Mouse (Mus musculus) midbrain, embryonic 13.5 days (tissue): ENCODE results near the gene Mms19. TPM values are rescaled to one million over a fixed set of nuclear protein-coding genes. Genes with fewer than 3 reads are reported as not detected.
"Not testable (repeated sequence)": the region's sequence is repeated elsewhere in the genome, so short reads cannot be mapped to it uniquely, and the experiment has no call there.

ENCODE experiments used
- ATAC-seq: fragments of 200-750 bp; cut with Nextera tagmentation; 2 replicates; pipeline ENCODE4 v1.8.0; 2017; ENCODE audit warnings: mild to moderate bottlenecking, moderate TSS enrichment, moderate library complexity
- H3K27ac ChIP-seq: fragments of 300-500 bp; sonication (generic); 2 replicates; pipeline ENCODE4 v1.5.1; 2015; ENCODE audit warnings: inconsistent platforms, mild to moderate bottlenecking, moderate library complexity
- H3K27me3 ChIP-seq: fragments of 300-500 bp; sonication (generic); 2 replicates; pipeline ENCODE4 v1.6.1; 2015; ENCODE audit warnings: mild to moderate bottlenecking, inconsistent platforms
- H3K36me3 ChIP-seq: fragments of 300-500 bp; sonication (generic); 2 replicates; pipeline ENCODE4 v1.6.1; 2015; ENCODE audit warnings: mild to moderate bottlenecking, inconsistent platforms
- H3K4me1 ChIP-seq: fragments of 300-500 bp; sonication (generic); replicated peaks from 2 replicates; pipeline ENCODE4 v1.6.1; 2015; ENCODE audit warnings: inconsistent platforms
- H3K4me2 ChIP-seq: fragments of 300-500 bp; sonication (generic); replicated peaks from 2 replicates; pipeline ENCODE4 v1.6.1; 2015; ENCODE audit warnings: moderate library complexity, mild to moderate bottlenecking, inconsistent platforms
- H3K4me3 ChIP-seq: fragments of 300-500 bp; sonication (generic); replicated peaks from 2 replicates; pipeline ENCODE4 v1.5.1; 2015; ENCODE audit warnings: mild to moderate bottlenecking, inconsistent platforms
- H3K9ac ChIP-seq: fragments of 300-500 bp; sonication (generic); replicated peaks from 2 replicates; pipeline ENCODE4 v1.6.1; 2015; ENCODE audit warnings: mild to moderate bottlenecking, inconsistent platforms
- H3K9me3 ChIP-seq: fragments of 300-500 bp; sonication (generic); 2 replicates; pipeline ENCODE4 v1.6.1; 2016; ENCODE audit warnings: mild to moderate bottlenecking, inconsistent platforms
- WGBS: fragments of 180-500 bp; shearing (Covaris S2); methylation state at CpG from one replicate; pipeline ENCODE4 v1.1.7; 2015; 5-methylcytosine and 5-hydroxymethylcytosine counted together
- polyA plus RNA-seq: library from polyadenylated mRNA; unstranded; fragments of >200 nt; fragmentation: Nextera tagmentation; extraction: Ambion mirVana; gene quantifications from 2 replicates; pipeline ENCODE4 v1.2.1, GENCODE M21; 2015

The Mms19 gene
- polyA plus RNA-seq, 1 experiment from 2014 or later, result 32.4 TPM

- WGBS, result 95% methylated on average over 3 of the region's 3 CpGs
- Histone ChIP-seq H3K36me3 (peaks cover 37% of the 10 kb centered on the region), H3K27me3 (no peaks in the 10 kb centered on the region), H3K9ac (no peak overlapping the region), H3K4me2 (no peak overlapping the region), H3K9me3 (no peaks in the 10 kb centered on the region), H3K4me1 (peaks cover 26% of the 10 kb centered on the region), H3K4me3 (no peak overlapping the region), H3K27ac (no peak overlapping the region)
- ATAC-seq, result no peak
Observed at GRCm38 (mm10) chr19:41915294-41915693, 65.7 kb downstream of the Mms19 start.

- H3K9ac ChIP-seq, H3K4me3 ChIP-seq, H3K27me3 ChIP-seq, H3K27ac ChIP-seq, H3K9me3 ChIP-seq, ATAC-seq: not testable (repeated sequence)
- Histone ChIP-seq H3K36me3 (peaks cover 32% of the 10 kb centered on the region), H3K4me1 (peaks cover 26% of the 10 kb centered on the region), H3K4me2 (peak overlapping the region; percentile 86; the same call in 1 of the 2 replicates)
Observed at GRCm38 (mm10) chr19:41914592-41914882, 66.4 kb downstream of the Mms19 start.

DNA sequence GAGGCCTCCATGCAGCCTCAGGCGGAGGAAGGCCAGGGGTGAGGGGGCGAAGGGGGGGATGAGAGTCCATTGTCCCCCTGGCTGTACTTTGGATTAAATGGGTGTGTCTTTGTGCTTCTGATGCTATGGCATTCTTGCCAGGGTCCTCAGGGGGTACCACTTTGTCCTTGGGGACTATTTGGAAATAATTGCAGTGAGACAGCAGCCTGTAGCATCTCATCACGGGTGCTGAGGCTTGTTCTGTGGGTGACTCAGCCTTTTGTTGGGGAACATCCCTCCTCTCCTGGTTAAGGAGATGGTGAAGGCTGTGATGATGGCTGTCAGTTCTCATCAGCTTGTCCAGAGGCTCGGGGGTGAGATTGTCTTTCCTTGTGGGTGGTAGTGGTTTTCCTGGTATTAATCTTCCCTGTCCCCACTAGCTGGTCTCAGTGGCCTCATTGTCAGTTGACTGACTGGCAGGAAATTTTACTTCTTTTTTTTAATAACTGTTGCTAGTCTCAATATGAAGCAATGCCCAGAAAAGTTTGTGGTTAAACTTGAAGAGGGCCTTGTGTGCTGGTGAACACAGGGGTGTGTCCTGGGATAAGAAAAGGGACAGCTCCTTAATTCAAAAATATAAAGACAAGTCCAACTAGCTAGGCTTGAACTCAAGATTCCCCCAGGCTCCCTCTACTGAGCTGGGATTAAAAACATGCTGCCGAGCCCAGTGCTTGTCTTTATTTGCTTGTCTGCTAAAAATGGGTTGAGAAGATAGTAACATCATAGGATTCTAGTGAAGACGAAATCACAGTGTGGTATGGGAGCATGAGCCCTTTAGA, 67.0 kb downstream of the Mms19 start:
- no peaks in the 10 kb centered on the region for H3K27me3 ChIP-seq
- WGBS, result 26% methylated on average over 6 of the region's 6 CpGs
- H3K36me3 ChIP-seq, result peaks cover 26% of the 10 kb centered on the region
- 0 out of 2 replicates have a peak overlapping the region, but pooled peaks have one; percentile 15 for H3K27ac ChIP-seq
- H3K4me3 ChIP-seq, result peak overlapping the region; percentile 90
- peak overlapping the region; percentile 86 for H3K4me2 ChIP-seq
- no peak for ATAC-seq
- peak overlapping the region; percentile 93 for H3K9ac ChIP-seq
- H3K9me3 ChIP-seq, result no peaks in the 10 kb centered on the region
- peaks cover 26% of the 10 kb centered on the region for H3K4me1 ChIP-seq

GRCm38 (mm10) chr19:41912121-41913080, 68.6 kb downstream of the Mms19 start:
- H3K27ac ChIP-seq, result peak overlapping the region; percentile 84
- peaks cover 26% of the 10 kb centered on the region for H3K4me1 ChIP-seq
- WGBS, result under 1% methylated on average over 52 of the region's 53 CpGs
- peak overlapping the region; percentile 93 for H3K9ac ChIP-seq
- H3K4me2 ChIP-seq, result peak overlapping the region; percentile 86
- ATAC-seq, result peak; percentile 63
- no peaks in the 10 kb centered on the region for H3K27me3 ChIP-seq
- peak overlapping the region; percentile 90 for H3K4me3 ChIP-seq
- peaks cover 20% of the 10 kb centered on the region for H3K36me3 ChIP-seq
- H3K9me3 ChIP-seq, result no peaks in the 10 kb centered on the region

GRCm38 (mm10) chr19:41911178-41912073, 69.5 kb downstream of the Mms19 start, which contains the start of gene Pgam1:
Gene Pgam1 (plus strand): TSS chr19:41911923.
- peak; percentile 96 for ATAC-seq
- peak within 1 kb of the TSS; percentile 91 for H3K27ac ChIP-seq
- peak within 1 kb of the TSS; percentile 93 for H3K9ac ChIP-seq
- no peaks in the 10 kb centered on the region for H3K27me3 ChIP-seq
- peaks cover 26% of the 10 kb centered on the region for H3K4me1 ChIP-seq
- peak within 1 kb of the TSS; percentile 86 for H3K4me2 ChIP-seq
- WGBS, result 6% methylated on average over 54 of the region's 54 CpGs
- H3K9me3 ChIP-seq, result no peaks in the 10 kb centered on the region
- peaks cover 10% of the 10 kb centered on the region for H3K36me3 ChIP-seq
- H3K4me3 ChIP-seq, result peak within 1 kb of the TSS; percentile 90

DNA sequence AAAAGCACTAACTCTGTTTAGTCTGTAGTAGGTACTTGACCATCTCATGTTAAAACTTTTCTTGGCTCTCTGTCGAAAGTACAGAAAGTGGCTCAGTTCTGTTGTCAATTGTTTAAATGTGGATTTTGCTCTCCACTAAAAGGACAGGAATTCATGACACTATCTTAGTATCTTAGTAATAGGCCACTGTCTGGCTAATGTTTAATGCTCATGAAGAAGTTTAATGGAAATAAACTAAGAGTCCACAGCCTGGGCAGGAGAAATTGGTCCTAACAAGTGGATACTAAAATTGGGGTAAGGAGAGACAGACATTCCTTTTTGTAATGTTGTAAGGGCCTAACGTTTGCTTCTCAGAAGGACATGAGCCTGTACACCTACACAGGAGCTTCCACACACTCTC, 70.6 kb downstream of the Mms19 start:
- Histone ChIP-seq H3K4me3 (no peak overlapping the region), H3K27ac (no peak overlapping the region), H3K9me3 (no peaks in the 10 kb centered on the region), H3K4me2 (no peak overlapping the region), H3K9ac (no peak overlapping the region), H3K36me3 (0 out of 2 replicates have a peak, but pooled peaks cover 2% of the 10 kb centered on the region), H3K27me3 (no peaks in the 10 kb centered on the region), H3K4me1 (peaks cover 26% of the 10 kb centered on the region)
- ATAC-seq, result no peak
- 83% methylated on average over 2 of the region's 2 CpGs for WGBS

DNA sequence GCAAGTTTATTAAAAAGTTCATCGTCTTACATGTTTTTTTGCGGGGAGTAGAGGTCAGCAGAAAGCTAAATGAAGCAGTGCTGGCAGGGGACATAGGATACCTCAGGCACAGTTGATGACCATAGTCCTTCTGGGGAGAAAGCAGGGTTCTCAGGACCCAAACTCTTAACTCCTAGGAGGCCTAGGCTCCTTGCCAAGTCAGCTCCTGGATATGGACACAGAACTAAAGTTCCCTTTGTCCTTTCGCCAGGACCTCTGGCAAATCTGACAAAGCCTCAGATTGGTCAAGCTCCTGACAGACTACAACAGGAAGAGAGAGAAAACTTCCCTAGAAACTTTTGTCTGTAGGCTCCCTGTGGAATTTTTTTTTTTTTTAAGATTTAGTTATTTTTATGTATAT, 72.2 kb downstream of the Mms19 start:
- H3K36me3 ChIP-seq, result no peaks in the 10 kb centered on the region
- H3K4me1 ChIP-seq, result peaks cover 13% of the 10 kb centered on the region
- H3K9ac ChIP-seq, result no peak overlapping the region
- no peaks in the 10 kb centered on the region for H3K27me3 ChIP-seq
- no peak overlapping the region for H3K4me3 ChIP-seq
- no peak overlapping the region for H3K27ac ChIP-seq
- H3K4me2 ChIP-seq, result no peak overlapping the region
- H3K9me3 ChIP-seq, result no peaks in the 10 kb centered on the region
- no peak for ATAC-seq
- 89% methylated on average over 3 of the region's 3 CpGs for WGBS

DNA sequence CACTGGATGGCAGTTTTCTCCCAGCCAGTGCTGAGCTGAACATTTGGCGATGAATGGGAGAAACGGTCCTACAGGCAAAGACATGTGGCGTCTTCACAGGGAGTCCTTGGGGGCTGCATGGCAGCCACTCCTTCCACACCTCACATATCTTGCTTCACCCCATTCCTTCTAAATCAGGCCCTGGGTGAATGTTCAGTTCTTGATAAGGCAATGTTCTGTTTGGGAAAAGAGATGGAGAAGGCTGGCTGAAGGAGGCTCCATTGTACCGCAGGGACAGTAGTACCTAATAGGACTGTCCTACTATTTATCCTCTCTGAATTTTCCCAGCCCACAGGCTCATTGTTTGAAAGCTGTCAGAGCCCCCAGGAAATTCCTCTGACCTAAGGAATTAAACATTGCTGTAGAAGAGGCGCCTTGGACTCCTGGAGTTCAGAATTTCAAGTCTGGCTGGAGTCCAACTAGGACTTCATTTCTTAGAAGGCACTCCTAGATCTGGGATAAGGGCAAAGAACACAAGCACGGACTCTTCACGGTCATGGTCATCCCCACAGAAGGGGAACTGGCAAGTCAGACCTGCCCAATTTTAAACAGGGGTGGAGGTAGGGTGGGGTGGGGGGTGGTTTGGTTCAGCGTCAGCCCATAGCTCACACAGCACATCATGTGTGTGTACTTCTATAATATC, 73.7 kb downstream of the Mms19 start:
- ATAC-seq, result no peak
- H3K9ac ChIP-seq, result no peak overlapping the region
- no peaks in the 10 kb centered on the region for H3K27me3 ChIP-seq
- 56% methylated on average over 8 of the region's 8 CpGs for WGBS
- H3K4me1 ChIP-seq, result no peaks in the 10 kb centered on the region
- H3K4me3 ChIP-seq, result no peak overlapping the region
- no peak overlapping the region for H3K4me2 ChIP-seq
- H3K36me3 ChIP-seq, result no peaks in the 10 kb centered on the region
- no peaks in the 10 kb centered on the region for H3K9me3 ChIP-seq
- H3K27ac ChIP-seq, result no peak overlapping the region

DNA sequence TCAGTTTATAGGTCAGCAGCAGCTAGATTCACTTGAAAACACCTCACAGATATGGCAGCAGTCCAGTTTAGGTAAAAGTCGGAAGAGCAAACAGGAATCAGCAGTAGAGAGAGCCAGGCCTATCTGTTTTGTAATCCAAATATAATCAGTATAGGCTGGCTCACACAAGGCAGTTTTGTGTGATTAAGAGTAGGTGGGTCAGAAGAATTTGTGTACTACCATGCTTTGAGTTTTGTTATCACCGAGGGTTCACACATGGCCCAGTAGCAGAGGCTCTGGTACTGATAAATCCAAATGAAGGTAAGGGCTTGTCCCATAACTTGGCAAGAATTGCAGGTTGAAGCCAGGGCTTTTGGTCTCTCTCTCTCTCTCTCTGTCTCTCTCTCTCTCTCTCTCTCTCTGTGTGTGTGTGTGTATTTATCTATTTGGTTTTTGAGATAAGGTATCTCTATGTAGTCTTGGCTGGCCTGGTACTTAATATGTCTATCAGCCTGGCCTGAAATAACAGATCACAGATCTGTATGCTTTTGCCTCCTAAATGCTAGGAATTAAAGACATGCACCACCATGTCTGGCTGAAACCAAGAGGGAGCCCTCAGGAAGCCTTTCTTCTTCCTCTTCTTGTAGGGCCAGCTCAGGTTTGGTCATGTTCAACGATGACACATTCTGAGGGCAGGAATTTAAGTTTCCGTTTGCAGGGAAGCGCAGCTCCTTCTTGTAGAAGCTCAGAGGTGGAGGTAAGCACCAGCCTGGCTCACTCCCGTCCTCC, 74.5 kb downstream of the Mms19 start:
- no peaks in the 10 kb centered on the region for H3K4me1 ChIP-seq
- no peak overlapping the region for H3K27ac ChIP-seq
- no peak overlapping the region for H3K9ac ChIP-seq
- no peaks in the 10 kb centered on the region for H3K9me3 ChIP-seq
- no peak overlapping the region for H3K4me3 ChIP-seq
- WGBS, result 72% methylated on average over 6 of the region's 6 CpGs
- no peaks in the 10 kb centered on the region for H3K27me3 ChIP-seq
- H3K36me3 ChIP-seq, result no peaks in the 10 kb centered on the region
- no peak overlapping the region for H3K4me2 ChIP-seq
- no peak for ATAC-seq

GRCm38 (mm10) chr19:41905246-41905645, 75.7 kb downstream of the Mms19 start:
- no peak for ATAC-seq
- no peaks in the 10 kb centered on the region for H3K27me3 ChIP-seq
- H3K4me2 ChIP-seq, result no peak overlapping the region
- no peaks in the 10 kb centered on the region for H3K9me3 ChIP-seq
- H3K4me3 ChIP-seq, result no peak overlapping the region
- no peak overlapping the region for H3K9ac ChIP-seq
- H3K36me3 ChIP-seq, result no peaks in the 10 kb centered on the region
- H3K27ac ChIP-seq, result no peak overlapping the region
- 95% methylated on average over 2 of the region's 2 CpGs for WGBS
- H3K4me1 ChIP-seq, result no peaks in the 10 kb centered on the region
